Mouse (Mus musculus): ENCODE results near the gene Gramd2. TPM values are rescaled to one million over a fixed set of nuclear protein-coding genes. Genes with fewer than 3 reads are reported as not detected.

Gene Gramd2
- total RNA-seq, 2 experiments from 2014 or later: not detected

GRCm38 (mm10) chr9:59716275-59716898 lies 36.4 kb downstream of the Gramd2 start:
- no peak for ATAC-seq (replicated peaks; ENCODE audit: low FRiP score, poor library complexity, severe bottlenecking)

DNA sequence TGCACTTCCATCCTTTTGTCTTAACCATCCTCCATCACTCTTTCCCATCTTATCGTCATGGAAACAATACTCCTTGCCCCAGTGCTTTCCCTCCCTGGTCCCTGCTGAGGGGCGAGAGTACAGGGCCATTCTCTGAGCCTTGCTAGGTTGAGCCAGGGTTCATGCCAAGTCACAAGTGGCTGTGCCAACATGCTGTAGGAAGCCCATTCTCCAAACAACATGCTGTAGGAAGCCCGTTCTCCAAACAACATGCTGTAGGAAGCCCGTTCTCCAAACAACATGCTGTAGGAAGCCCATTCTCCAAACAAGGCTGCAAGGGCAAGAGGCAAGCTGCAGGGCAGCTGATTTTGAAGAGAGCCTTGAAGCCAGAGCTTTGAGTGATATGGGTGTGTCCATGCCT lies 38.3 kb downstream of the Gramd2 start:
- ATAC-seq (replicated peaks; ENCODE audit: low FRiP score, poor library complexity, severe bottlenecking): no peak

DNA sequence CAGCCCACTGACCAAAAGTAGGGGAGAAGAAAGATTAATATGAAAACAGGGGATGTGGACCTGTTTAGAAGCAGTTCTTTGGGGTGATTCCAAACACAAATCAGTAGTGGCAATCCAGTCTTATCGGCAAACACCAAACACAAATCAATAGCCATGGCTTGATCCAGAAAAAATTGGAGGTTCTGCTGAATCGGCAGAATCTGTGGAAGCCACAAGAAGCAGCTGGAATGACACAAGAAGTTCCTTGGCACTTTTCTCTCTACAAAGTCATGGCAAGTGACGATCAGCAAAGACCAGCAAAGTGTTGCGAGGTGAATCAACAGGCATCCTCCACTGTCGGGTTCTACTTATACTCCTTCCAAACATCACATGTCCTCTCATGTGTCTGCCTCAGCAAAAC lies 41.2 kb downstream of the Gramd2 start:
- no peak for ATAC-seq (replicated peaks; ENCODE audit: low FRiP score, poor library complexity, severe bottlenecking)

DNA sequence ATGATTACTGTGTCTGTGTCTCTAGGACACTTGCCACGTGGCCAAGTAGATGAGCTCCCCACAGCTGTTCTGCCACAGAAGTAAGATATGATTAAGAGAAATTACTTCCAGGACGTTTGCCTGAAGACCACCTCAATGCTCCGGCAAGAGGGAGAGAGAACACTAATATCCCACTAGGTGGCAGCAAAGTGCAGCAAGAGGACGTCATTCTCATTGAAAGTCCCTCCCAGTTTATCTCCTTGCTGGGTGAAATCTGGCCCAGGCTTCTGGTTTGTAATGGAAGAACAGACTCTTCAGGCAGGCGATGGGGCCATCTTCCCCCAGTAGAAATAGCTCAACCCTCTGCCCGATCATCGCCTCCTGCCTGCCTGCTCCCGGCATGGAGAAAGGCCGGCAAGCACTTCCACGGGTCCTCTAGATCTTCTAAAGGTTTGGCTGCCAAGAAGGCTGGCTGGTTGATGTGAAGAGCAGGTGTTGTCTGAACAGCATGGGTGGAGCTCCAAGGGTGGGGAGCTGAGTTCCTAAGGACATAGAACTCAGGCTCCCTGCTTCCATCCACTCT lies 43.2 kb downstream of the Gramd2 start:
- ATAC-seq (replicated peaks; ENCODE audit: low FRiP score, poor library complexity, severe bottlenecking): peak; percentile 76

GRCm38 (mm10) chr9:59723791-59724442 lies 44.0 kb downstream of the Gramd2 start:
- no peak for ATAC-seq (replicated peaks; ENCODE audit: low FRiP score, poor library complexity, severe bottlenecking)

- no peak for ATAC-seq (replicated peaks; ENCODE audit: low FRiP score, poor library complexity, severe bottlenecking)
Measured at GRCm38 (mm10) chr9:59725515-59725914, 45.6 kb downstream of the Gramd2 start.

GRCm38 (mm10) chr9:59727569-59728286 lies 47.8 kb downstream of the Gramd2 start:
- ATAC-seq (replicated peaks; ENCODE audit: low FRiP score, poor library complexity, severe bottlenecking): no peak

- ATAC-seq (replicated peaks; ENCODE audit: low FRiP score, poor library complexity, severe bottlenecking): no peak
Measured at GRCm38 (mm10) chr9:59731136-59731535, 51.2 kb downstream of the Gramd2 start.

DNA sequence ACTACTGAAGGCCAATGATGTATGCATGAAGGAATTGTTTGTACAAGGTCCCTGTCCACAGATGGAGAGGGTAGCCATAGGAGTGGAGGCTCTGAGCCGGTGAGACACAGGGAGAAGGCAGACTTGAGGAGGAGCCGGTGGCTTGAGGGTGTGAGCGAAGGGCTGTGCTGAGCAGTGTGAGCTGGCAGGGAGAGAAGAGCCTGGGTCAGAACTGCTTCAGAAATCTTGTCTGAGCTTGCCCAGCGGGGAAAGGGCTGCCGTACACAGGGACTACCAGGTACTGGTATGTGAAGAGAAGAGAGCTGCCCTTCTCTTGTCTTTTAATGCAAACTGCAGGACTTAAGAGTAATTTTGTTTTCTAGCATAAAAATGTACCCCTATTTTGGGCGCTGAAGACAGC lies 53.1 kb downstream of the Gramd2 start:
- no peak for ATAC-seq (replicated peaks; ENCODE audit: low FRiP score, poor library complexity, severe bottlenecking)

DNA sequence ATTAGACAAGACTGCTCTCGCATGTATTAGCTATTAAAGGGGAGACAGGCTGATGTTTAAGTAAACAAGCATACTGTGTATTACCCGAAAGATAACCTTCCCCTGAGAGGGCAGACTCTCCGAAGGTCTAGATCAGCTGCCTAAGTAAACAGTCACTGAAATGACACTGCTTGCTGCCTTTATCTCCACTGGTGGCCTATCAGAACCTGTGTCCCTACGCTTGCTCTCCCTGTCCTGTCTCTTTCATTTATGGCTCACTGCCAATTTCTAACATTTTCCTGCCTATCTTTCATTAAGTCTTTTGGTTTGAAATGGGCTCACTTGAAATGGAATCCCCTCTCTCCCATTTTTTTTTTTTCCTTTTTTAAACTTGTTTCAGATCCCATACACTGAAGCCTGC lies 55.5 kb downstream of the Gramd2 start:
- no peak; the same call in 1 of the 2 replicates for ATAC-seq (replicated peaks; ENCODE audit: low FRiP score, poor library complexity, severe bottlenecking)

- ATAC-seq (replicated peaks; ENCODE audit: low FRiP score, poor library complexity, severe bottlenecking): no peak
Measured at GRCm38 (mm10) chr9:59740593-59740992, 60.6 kb downstream of the Gramd2 start.

DNA sequence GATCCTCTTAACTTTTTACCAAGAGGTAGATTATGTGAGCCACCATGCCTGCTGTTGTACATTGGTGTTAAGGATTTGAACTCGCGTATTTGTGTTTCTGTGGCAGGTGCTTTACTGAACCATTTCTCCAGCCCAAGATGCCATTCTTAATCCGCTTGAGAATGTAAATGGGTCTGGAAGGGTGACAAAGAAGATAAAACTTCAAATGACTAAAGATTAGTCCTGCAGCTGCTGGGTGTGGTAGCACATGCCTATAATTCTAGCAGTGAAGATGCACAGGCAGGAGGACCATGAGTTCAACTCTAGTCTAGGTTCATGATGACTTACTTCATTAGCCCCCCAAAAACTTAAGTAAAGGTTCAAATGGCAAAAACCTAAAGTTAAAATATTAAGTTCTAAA lies 64.0 kb downstream of the Gramd2 start:
- peak; percentile 55; the same call in 1 of the 2 replicates for ATAC-seq (replicated peaks; ENCODE audit: low FRiP score, poor library complexity, severe bottlenecking)

DNA sequence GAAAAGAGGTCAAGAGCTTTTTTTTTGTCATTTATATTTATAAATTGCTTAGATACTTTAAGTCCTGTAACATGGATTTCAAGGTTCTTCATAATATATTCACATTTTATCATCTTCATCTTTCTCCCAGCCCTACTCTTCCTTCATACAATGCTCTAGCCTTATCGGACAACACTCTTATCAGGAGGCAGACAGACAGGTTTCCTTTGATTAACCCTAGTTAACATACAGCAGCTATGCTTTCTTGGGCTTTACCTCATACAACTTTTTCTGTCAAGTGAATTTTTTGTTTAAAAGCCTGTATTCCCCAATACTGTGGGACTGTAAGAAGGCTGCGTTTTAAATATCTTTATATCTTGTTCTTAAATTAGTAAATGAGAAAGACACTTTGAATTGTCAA lies 68.4 kb downstream of the Gramd2 start:
- ATAC-seq (replicated peaks; ENCODE audit: low FRiP score, poor library complexity, severe bottlenecking): no peak

DNA sequence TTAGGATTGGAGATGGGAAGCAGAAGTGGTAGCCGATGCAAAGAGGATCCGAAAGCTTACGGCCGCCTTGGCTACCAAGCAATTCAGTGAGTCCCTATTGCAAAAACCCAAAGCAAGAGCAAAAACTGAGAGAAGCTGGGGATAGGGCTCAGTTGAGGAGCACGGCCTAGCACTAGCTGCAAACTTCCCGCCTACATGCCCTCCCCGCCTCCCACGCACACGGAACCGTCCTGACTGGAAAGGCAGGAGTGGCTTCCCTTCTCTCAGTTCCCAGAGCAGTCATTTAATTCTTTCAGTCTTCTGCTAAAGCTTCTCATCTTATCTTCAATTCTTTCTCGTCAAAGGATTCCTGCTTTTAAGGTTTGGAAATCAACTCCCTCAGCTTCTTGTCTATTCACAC lies 69.0 kb downstream of the Gramd2 start:
- ATAC-seq (replicated peaks; ENCODE audit: low FRiP score, poor library complexity, severe bottlenecking): no peak

- ATAC-seq (replicated peaks; ENCODE audit: low FRiP score, poor library complexity, severe bottlenecking): no peak
Measured at GRCm38 (mm10) chr9:59749581-59750265, 69.8 kb downstream of the Gramd2 start.

- ATAC-seq (replicated peaks; ENCODE audit: low FRiP score, poor library complexity, severe bottlenecking): peak; percentile 84
Measured at GRCm38 (mm10) chr9:59750267-59751065, 70.5 kb downstream of the Gramd2 start, which contains the start of the genes Senp8 and Myo9a. TSS of gene Senp8 (minus strand) at chr9:59750710. TSS of gene Myo9a (plus strand) at chr9:59750896.

DNA sequence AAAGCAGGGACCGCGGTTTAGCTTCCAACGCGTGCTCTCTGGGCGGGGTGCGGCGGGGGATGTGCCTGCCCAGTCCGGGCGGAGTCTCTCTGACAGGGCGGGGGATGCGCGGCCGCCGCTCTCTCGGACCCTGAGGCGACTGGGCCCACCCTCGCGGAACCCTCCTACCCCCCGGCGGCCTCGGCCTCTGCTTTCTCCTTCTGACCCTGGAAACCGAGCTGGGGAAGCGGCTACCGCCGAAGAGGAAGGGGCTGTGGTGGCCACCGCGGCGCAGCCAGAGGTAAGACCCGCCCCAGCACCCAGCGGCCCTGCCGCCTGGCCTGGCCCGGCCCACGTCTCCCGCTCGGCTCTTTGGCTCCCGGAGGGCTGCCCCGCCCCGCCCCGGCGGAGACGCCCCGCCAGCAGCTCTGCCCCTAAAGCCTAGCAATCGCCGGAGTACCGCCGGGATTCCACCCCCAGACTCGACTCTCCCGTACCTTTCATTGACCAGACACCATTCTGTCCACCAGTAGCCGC lies 71.2 kb downstream of the Gramd2 start:
- ATAC-seq (replicated peaks; ENCODE audit: low FRiP score, poor library complexity, severe bottlenecking): peak; percentile 88

- no peak for ATAC-seq (replicated peaks; ENCODE audit: low FRiP score, poor library complexity, severe bottlenecking)
Measured at GRCm38 (mm10) chr9:59751966-59752365, 72.0 kb downstream of the Gramd2 start.

DNA sequence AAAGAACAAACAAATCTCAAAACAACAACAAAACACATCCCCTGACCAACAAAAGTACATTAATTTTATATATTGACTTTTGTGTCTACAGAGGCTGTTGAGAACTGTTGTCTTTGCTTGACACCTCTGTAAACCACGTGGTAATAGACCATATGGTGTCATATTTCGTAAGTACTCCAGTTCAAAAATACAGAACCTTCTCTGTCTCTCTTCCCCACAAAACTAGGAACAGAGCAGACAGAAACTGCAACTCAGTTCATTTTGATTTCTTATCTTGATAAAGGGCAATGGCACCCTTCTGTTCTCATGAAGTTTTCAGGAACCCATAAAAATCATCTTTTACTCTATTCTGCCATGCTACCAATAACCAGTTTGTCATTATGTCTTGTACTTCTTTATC lies 75.3 kb downstream of the Gramd2 start:
- ATAC-seq (replicated peaks; ENCODE audit: low FRiP score, poor library complexity, severe bottlenecking): no peak
